ENCODE assay signal across 8 mouse cellular contexts in the genomic region with DNA sequence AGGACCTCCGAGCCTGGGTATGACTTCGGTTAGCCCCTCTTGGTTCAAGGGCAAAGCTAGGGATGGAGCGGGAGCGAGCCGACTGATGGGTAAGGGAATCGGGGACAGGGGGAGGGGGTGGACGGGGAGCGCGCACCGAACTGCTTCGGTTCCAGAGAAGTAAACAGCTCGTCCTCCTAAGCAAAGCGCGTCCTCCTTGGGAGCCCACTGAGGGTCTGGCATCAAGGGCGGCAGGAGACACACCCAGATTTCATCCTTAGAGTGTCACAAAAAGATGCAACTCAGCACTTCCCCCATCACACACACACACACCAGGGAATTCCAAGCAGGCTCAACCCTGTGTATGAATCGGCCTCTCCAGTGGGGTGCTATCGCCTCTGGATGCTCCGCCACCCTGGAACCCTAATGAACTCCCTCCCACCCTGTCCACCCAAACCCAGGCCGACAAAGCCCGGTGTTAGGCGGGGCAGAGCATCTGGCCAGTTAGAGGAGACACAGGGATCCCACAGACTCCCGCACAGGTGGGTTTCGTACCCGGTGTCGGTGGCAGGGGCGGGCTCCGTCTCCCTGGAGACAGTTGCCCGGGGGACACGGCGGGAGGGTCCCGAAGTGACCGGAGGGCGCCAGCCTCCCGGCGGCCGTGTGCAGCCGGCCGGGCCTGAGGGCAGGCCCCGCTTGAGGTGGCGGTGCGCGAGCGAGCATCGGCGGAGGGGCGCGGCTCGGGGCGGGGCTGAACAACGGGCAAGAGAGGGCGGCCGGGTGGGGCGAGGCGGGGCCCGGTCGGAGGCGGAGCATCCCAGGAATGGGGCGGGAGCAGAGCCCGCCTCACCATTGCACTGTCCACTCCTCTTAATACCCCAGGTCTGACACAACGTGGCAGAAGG. TPM values are rescaled to one million over a fixed set of nuclear protein-coding genes. Genes with fewer than 3 reads are reported as not detected.
DNase-seq lines count a peak whose midpoint lies in the region; ATAC-seq lines count a peak whose summit lies in the region.

No protein-coding gene starts in this region.

- peak; percentile 93 for ATAC-seq in hindbrain, embryonic 11.5 days (ENCODE audit: low FRiP score)

- WGBS in hindbrain, embryonic 11.5 days: 2% methylated on average over 50 of the region's 60 CpGs

- H3K4me2 ChIP-seq in hindbrain, embryonic 11.5 days (replicated peaks; ENCODE audit: low read depth, low read length): peak overlapping the region; percentile 68

- peak overlapping the region; percentile 34; the same call in 1 of the 2 replicates for H3K27ac ChIP-seq in hindbrain, embryonic 11.5 days (ENCODE audit: low read depth, low read length)

- H3K9me3 ChIP-seq in hindbrain, embryonic 11.5 days (ENCODE audit: control insufficient read depth, low read length): no peaks in the 10 kb centered on the region

- peak; percentile 84 for DNase-seq in NIH3T3 (ENCODE audit: low read depth)
- DNase-seq in cerebellum, postnatal 14 days: peak; percentile 91 to 92
- peak; percentile 38 to 66 for DNase-seq in frontal cortex, postnatal 10 days (ENCODE audit: low spot score in 2 of 2)
- peak; percentile 88 for DNase-seq in hindbrain, embryonic 11.5 days (ENCODE audit: low spot score)
- DNase-seq in layer of hippocampus, postnatal 25 days (ENCODE audit: extremely low spot score in 1 of 2, low spot score in 1 of 2): peak; percentile 60 to 62
- peak; percentile 91 for DNase-seq in lung, postnatal 10 days
- peak; percentile 88 for DNase-seq in ovary, postnatal 36 days (ENCODE audit: low spot score)
- peak; percentile 70 to 80 for DNase-seq in urinary bladder, postnatal 36 days (ENCODE audit: low spot score in 2 of 2)

- peaks cover 2% of the 10 kb centered on the region for H3K27me3 ChIP-seq in hindbrain, embryonic 11.5 days (ENCODE audit: control insufficient read depth, insufficient read depth, low read length)

- H3K9ac ChIP-seq in hindbrain, embryonic 11.5 days (ENCODE audit: low read depth, low read length): peak overlapping the region; percentile 52

- no peaks in the 10 kb centered on the region for H3K4me1 ChIP-seq in hindbrain, embryonic 11.5 days (replicated peaks; ENCODE audit: control insufficient read depth, insufficient read depth, low read length)

- peak overlapping the region; percentile 58 for H3K4me3 ChIP-seq in hindbrain, embryonic 11.5 days (ENCODE audit: low read depth, low read length)

- H3K36me3 ChIP-seq in hindbrain, embryonic 11.5 days (ENCODE audit: control insufficient read depth, insufficient read depth, low read length): no peaks in the 10 kb centered on the region

RNA-seq across cellular contexts. Expression of a gene that starts 26.8 kb away (rescaled TPM):
- 10.1 and 11.3 TPM in 2 replicates for polyA plus RNA-seq in hindbrain, embryonic 11.5 days (2014; fragmentation: Nextera tagmentation; extraction: Ambion mirVana)
- total RNA-seq in layer of hippocampus, postnatal 25 days (2021): 10 to 100 TPM; 22.9 to 25.2 TPM

Comparison
In these comparisons a context has a peak if more than half of its experiments do, and no peak if none do; other contexts are left out.
1. Peak in every context shown above with its lines: DNase-seq, ATAC-seq, H3K4me3 ChIP-seq and H3K27ac ChIP-seq.